Mouse (Mus musculus) 416B (cell line): Measurements from ENCODE around the gene Grifin.

Source experiments
- DNase-seq: peaks from one replicate; pipeline ENCODE4 v3.0.0; 2011; ENCODE audit warnings: low read depth

Grifin gene

GRCm38 (mm10) chr5:140564896-140565295 lies at the start of gene Grifin:
TSS of gene Grifin (minus strand) at chr5:140565071.
- DNase-seq: no peak

- no peak for DNase-seq
Measured at GRCm38 (mm10) chr5:140614141-140614540, 49.3 kb upstream of the Grifin start.

- no peak for DNase-seq
Measured at GRCm38 (mm10) chr5:140612191-140612590, 47.3 kb upstream of the Grifin start.

GRCm38 (mm10) chr5:140611611-140612185 lies 46.8 kb upstream of the Grifin start:
- no peak for DNase-seq

- peak; percentile 82 for DNase-seq
Measured at GRCm38 (mm10) chr5:140611021-140611583, 46.2 kb upstream of the Grifin start.

- no peak for DNase-seq
Measured at GRCm38 (mm10) chr5:140610273-140611011, 45.6 kb upstream of the Grifin start.

- peak; percentile 70 for DNase-seq
Measured at GRCm38 (mm10) chr5:140609511-140610272, 44.8 kb upstream of the Grifin start.

GRCm38 (mm10) chr5:140608634-140609015 lies 43.8 kb upstream of the Grifin start:
- no peak for DNase-seq

GRCm38 (mm10) chr5:140607836-140608633 lies 43.2 kb upstream of the Grifin start:
- peak; percentile 80 for DNase-seq

- DNase-seq: peak; percentile 88
Measured at GRCm38 (mm10) chr5:140607001-140607835, 42.3 kb upstream of the Grifin start, which contains the start of gene Lfng. TSS of gene Lfng (plus strand) at chr5:140607320.

GRCm38 (mm10) chr5:140606386-140606785 lies 41.5 kb upstream of the Grifin start:
- no peak for DNase-seq

GRCm38 (mm10) chr5:140605228-140605627 lies 40.4 kb upstream of the Grifin start:
- DNase-seq: no peak

GRCm38 (mm10) chr5:140604386-140604785 lies 39.5 kb upstream of the Grifin start:
- DNase-seq: no peak

GRCm38 (mm10) chr5:140602540-140602939 lies 37.7 kb upstream of the Grifin start:
- no peak for DNase-seq

GRCm38 (mm10) chr5:140601712-140602111 lies 36.8 kb upstream of the Grifin start:
- no peak for DNase-seq

GRCm38 (mm10) chr5:140599939-140600338 lies 35.1 kb upstream of the Grifin start:
- no peak for DNase-seq

GRCm38 (mm10) chr5:140597787-140598186 lies 32.9 kb upstream of the Grifin start:
- DNase-seq: no peak

- DNase-seq: peak; percentile 88
Measured at GRCm38 (mm10) chr5:140596927-140597588, 32.2 kb upstream of the Grifin start.

GRCm38 (mm10) chr5:140596426-140596825 lies 31.6 kb upstream of the Grifin start:
- DNase-seq: peak; percentile 77

GRCm38 (mm10) chr5:140594846-140595245 lies 30.0 kb upstream of the Grifin start:
- peak; percentile 31 for DNase-seq
